Mouse (Mus musculus): Measurements from ENCODE around the gene Bicc1.

Bicc1 gene

GRCm38 (mm10) chr10:71007956-71008355 lies 151.5 kb downstream of the Bicc1 start:
- H3K9me3 ChIP-seq (ENCODE audit: low read length) = peaks cover 3% of the 10 kb centered on the region; the same call in 1 of the 2 replicates
- H3K4me3 ChIP-seq (replicated peaks; ENCODE audit: low read length) = no peak overlapping the region
- H3K4me1 ChIP-seq (replicated peaks; ENCODE audit: low read depth, low read length) = no peaks in the 10 kb centered on the region
- TF ChIP-seq POU5F1 (IDR thresholded peaks at IDR 0.05; ENCODE audit: borderline replicate concordance, low read length) = no peak
- TF ChIP-seq NANOG (IDR thresholded peaks at IDR 0.05; ENCODE audit: borderline replicate concordance, low read length) = no peak
- TF ChIP-seq CTCF (conservative IDR thresholded peaks at IDR 0.05; ENCODE audit: low read length) = no peak
- H3K27me3 ChIP-seq (ENCODE audit: insufficient read depth, low read length) = no peaks in the 10 kb centered on the region; the same call in 1 of the 2 replicates
- H3K36me3 ChIP-seq (ENCODE audit: insufficient read depth, low read length) = no peaks in the 10 kb centered on the region

GRCm38 (mm10) chr10:71007516-71007915 lies 152.0 kb downstream of the Bicc1 start:
- Histone ChIP-seq H3K36me3 (ENCODE audit: insufficient read depth, low read length) (no peaks in the 10 kb centered on the region), H3K4me3 (replicated peaks; ENCODE audit: low read length) (no peak overlapping the region), H3K27me3 (ENCODE audit: insufficient read depth, low read length) (no peaks in the 10 kb centered on the region; the same call in 1 of the 2 replicates), H3K9me3 (ENCODE audit: low read length) (peaks cover 3% of the 10 kb centered on the region; the same call in 1 of the 2 replicates), H3K4me1 (replicated peaks; ENCODE audit: low read depth, low read length) (no peaks in the 10 kb centered on the region)
- TF ChIP-seq CTCF (conservative IDR thresholded peaks at IDR 0.05; ENCODE audit: low read length) (no peak), NANOG (IDR thresholded peaks at IDR 0.05; ENCODE audit: borderline replicate concordance, low read length) (no peak), POU5F1 (IDR thresholded peaks at IDR 0.05; ENCODE audit: borderline replicate concordance, low read length) (no peak)

- no peak overlapping the region for H3K4me3 ChIP-seq (replicated peaks; ENCODE audit: low read length)
- TF ChIP-seq CTCF (conservative IDR thresholded peaks at IDR 0.05; ENCODE audit: low read length) (no peak), POU5F1 (IDR thresholded peaks at IDR 0.05; ENCODE audit: borderline replicate concordance, low read length) (no peak), NANOG (IDR thresholded peaks at IDR 0.05; ENCODE audit: borderline replicate concordance, low read length) (no peak)
Measured at GRCm38 (mm10) chr10:71007001-71007400, 152.5 kb downstream of the Bicc1 start.

GRCm38 (mm10) chr10:71002871-71003270 lies 156.6 kb downstream of the Bicc1 start:
- TF ChIP-seq NANOG (IDR thresholded peaks at IDR 0.05; ENCODE audit: borderline replicate concordance, low read length) (no peak), POU5F1 (IDR thresholded peaks at IDR 0.05; ENCODE audit: borderline replicate concordance, low read length) (no peak), CTCF (conservative IDR thresholded peaks at IDR 0.05; ENCODE audit: low read length) (no peak)
- H3K4me1 ChIP-seq (replicated peaks; ENCODE audit: low read depth, low read length) = no peaks in the 10 kb centered on the region
- H3K27me3 ChIP-seq (ENCODE audit: insufficient read depth, low read length) = no peaks in the 10 kb centered on the region; the same call in 1 of the 2 replicates
- no peak overlapping the region for H3K4me3 ChIP-seq (replicated peaks; ENCODE audit: low read length)
- H3K9me3 ChIP-seq (ENCODE audit: low read length) = peaks cover 5% of the 10 kb centered on the region; the same call in 1 of the 2 replicates
- no peaks in the 10 kb centered on the region for H3K36me3 ChIP-seq (ENCODE audit: insufficient read depth, low read length)

More at GRCm38 (mm10) chr10:71007001-71007400, 152.5 kb downstream of the Bicc1 start:
- no peaks in the 10 kb centered on the region; the same call in 1 of the 2 replicates for H3K27me3 ChIP-seq (ENCODE audit: insufficient read depth, low read length)
- H3K36me3 ChIP-seq (ENCODE audit: insufficient read depth, low read length) = no peaks in the 10 kb centered on the region
- no peaks in the 10 kb centered on the region for H3K4me1 ChIP-seq (replicated peaks; ENCODE audit: low read depth, low read length)
- H3K9me3 ChIP-seq (ENCODE audit: low read length) = peaks cover 3% of the 10 kb centered on the region; the same call in 1 of the 2 replicates

GRCm38 (mm10) chr10:71002186-71002585 lies 157.3 kb downstream of the Bicc1 start:
- H3K27me3 ChIP-seq (ENCODE audit: insufficient read depth, low read length) = no peaks in the 10 kb centered on the region; the same call in 1 of the 2 replicates
- TF ChIP-seq NANOG (IDR thresholded peaks at IDR 0.05; ENCODE audit: borderline replicate concordance, low read length) = no peak

DNA sequence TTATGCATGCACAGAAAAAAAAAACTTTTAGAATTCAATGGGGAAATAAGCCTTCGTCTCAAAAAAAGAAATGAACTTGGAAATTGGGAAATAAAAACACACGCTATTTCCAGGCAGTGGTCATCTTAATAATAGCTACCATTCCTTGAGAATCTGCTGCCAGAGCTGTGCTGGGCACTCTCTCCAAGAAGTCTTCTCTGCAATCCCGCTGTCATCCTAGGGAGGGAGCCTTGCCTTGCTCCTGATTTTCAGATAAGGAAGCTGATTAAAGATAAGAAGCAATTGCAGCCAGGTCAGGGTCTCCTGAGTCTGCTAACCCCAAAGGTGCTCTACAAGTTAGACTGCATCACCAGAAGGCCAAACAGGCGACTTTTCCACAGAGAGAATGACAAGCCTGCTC lies 161.4 kb downstream of the Bicc1 start:
- no peaks in the 10 kb centered on the region for H3K36me3 ChIP-seq (ENCODE audit: insufficient read depth, low read length)
- H3K27me3 ChIP-seq (ENCODE audit: insufficient read depth, low read length) = no peaks in the 10 kb centered on the region
- no peak overlapping the region for H3K4me3 ChIP-seq (replicated peaks; ENCODE audit: low read length)
- TF ChIP-seq CTCF (conservative IDR thresholded peaks at IDR 0.05; ENCODE audit: low read length) (peak; percentile 27), NANOG (IDR thresholded peaks at IDR 0.05; ENCODE audit: borderline replicate concordance, low read length) (no peak)
- no peaks in the 10 kb centered on the region for H3K4me1 ChIP-seq (replicated peaks; ENCODE audit: low read depth, low read length)
- H3K9me3 ChIP-seq (ENCODE audit: low read length) = peaks cover 3% of the 10 kb centered on the region; the same call in 1 of the 2 replicates

More at GRCm38 (mm10) chr10:71002186-71002585, 157.3 kb downstream of the Bicc1 start:
- Histone ChIP-seq H3K36me3 (ENCODE audit: insufficient read depth, low read length) (no peaks in the 10 kb centered on the region), H3K4me1 (replicated peaks; ENCODE audit: low read depth, low read length) (no peaks in the 10 kb centered on the region), H3K9me3 (ENCODE audit: low read length) (peaks cover 5% of the 10 kb centered on the region; the same call in 1 of the 2 replicates), H3K4me3 (replicated peaks; ENCODE audit: low read length) (no peak overlapping the region)

DNA sequence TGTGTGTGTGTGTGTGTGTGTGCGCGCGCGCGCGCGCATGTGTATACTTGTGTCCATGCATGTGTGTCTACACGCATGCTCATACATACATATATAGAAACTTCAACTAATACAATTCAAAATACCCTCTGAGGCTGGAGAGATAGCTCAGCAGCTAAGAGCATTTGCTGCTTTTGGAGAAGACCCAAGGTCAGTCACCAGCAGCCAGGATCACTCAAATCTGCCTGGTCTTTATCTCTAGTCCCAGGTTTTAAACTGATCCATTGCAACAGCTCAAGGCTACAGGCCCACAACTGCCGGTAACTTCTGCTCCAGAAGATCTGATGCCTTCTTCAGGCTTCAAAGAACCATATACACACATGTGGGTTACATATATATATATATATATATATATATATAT lies 163.4 kb downstream of the Bicc1 start:
- Histone ChIP-seq H3K4me3 (replicated peaks; ENCODE audit: low read length) (no peak overlapping the region), H3K4me1 (replicated peaks; ENCODE audit: low read depth, low read length) (no peaks in the 10 kb centered on the region), H3K9me3 (ENCODE audit: low read length) (peaks cover 3% of the 10 kb centered on the region; the same call in 1 of the 2 replicates), H3K27me3 (ENCODE audit: insufficient read depth, low read length) (no peaks in the 10 kb centered on the region), H3K36me3 (ENCODE audit: insufficient read depth, low read length) (no peaks in the 10 kb centered on the region)
- TF ChIP-seq POU5F1 (IDR thresholded peaks at IDR 0.05; ENCODE audit: borderline replicate concordance, low read length) (no peak), NANOG (IDR thresholded peaks at IDR 0.05; ENCODE audit: borderline replicate concordance, low read length) (no peak), CTCF (conservative IDR thresholded peaks at IDR 0.05; ENCODE audit: low read length) (no peak)

DNA sequence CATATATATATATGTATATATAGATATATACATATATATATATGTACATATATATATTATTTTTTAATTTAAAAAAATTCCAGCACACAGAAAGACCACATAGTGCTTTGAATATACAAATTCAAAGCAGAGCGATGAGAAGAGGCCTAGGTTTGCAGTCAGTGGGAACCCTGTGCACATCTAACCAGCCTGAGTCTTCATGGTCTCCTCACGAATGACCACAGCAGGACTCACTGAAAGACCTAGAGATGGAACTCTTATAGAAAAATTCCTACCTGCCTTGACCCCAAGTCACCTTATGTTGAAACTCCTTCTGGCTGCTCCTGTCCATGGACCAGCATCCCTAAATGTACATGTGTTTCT lies 165.4 kb downstream of the Bicc1 start:
- H3K4me1 ChIP-seq (replicated peaks; ENCODE audit: low read depth, low read length) = no peaks in the 10 kb centered on the region
- H3K27me3 ChIP-seq (ENCODE audit: insufficient read depth, low read length) = no peaks in the 10 kb centered on the region
- no peak overlapping the region for H3K4me3 ChIP-seq (replicated peaks; ENCODE audit: low read length)
- H3K36me3 ChIP-seq (ENCODE audit: insufficient read depth, low read length) = no peaks in the 10 kb centered on the region
- no peaks in the 10 kb centered on the region for H3K9me3 ChIP-seq (ENCODE audit: low read length)
- no peak for TF ChIP-seq POU5F1 (IDR thresholded peaks at IDR 0.05; ENCODE audit: borderline replicate concordance, low read length)
- TF ChIP-seq NANOG (IDR thresholded peaks at IDR 0.05; ENCODE audit: borderline replicate concordance, low read length) = no peak
- no peak for TF ChIP-seq CTCF (conservative IDR thresholded peaks at IDR 0.05; ENCODE audit: low read length)

GRCm38 (mm10) chr10:70993497-70994134 lies 165.9 kb downstream of the Bicc1 start:
- TF ChIP-seq CTCF (conservative IDR thresholded peaks at IDR 0.05; ENCODE audit: low read length) (no peak), NANOG (IDR thresholded peaks at IDR 0.05; ENCODE audit: borderline replicate concordance, low read length) (no peak), POU5F1 (IDR thresholded peaks at IDR 0.05; ENCODE audit: borderline replicate concordance, low read length) (no peak)

More at GRCm38 (mm10) chr10:70993497-70994134, 165.9 kb downstream of the Bicc1 start:
- no peaks in the 10 kb centered on the region for H3K4me1 ChIP-seq (replicated peaks; ENCODE audit: low read depth, low read length)
- no peaks in the 10 kb centered on the region for H3K9me3 ChIP-seq (ENCODE audit: low read length)
- H3K27me3 ChIP-seq (ENCODE audit: insufficient read depth, low read length) = no peaks in the 10 kb centered on the region
- no peak overlapping the region for H3K4me3 ChIP-seq (replicated peaks; ENCODE audit: low read length)
- no peaks in the 10 kb centered on the region for H3K36me3 ChIP-seq (ENCODE audit: insufficient read depth, low read length)

Measured in E14TG2a.4 (cell line).